Mouse (Mus musculus) liver, adult 2 months (tissue): ENCODE measurements around the gene Tex29. TPM values are rescaled to one million over a fixed set of nuclear protein-coding genes. Genes with fewer than 3 reads are reported as not detected.

ENCODE experiments used
- DNase-seq: peaks from one replicate; pipeline ENCODE4 v3.0.0-alpha.2; 2011; ENCODE audit warnings: low read depth, low spot score; ENCODE audit errors: extremely low read depth
- H3K27ac ChIP-seq: fragments of 200-500 bp; replicated peaks from 2 replicates; pipeline ENCODE4 v1.5.1; 2012; ENCODE audit warnings: low read depth, mild to moderate bottlenecking, control low read depth, inconsistent platforms, low read length; ENCODE audit not compliant: insufficient read depth
- H3K27me3 ChIP-seq: fragments of 200-500 bp; 2 replicates; pipeline ENCODE4 v1.6.1; 2012; ENCODE audit warnings: mild to moderate bottlenecking, moderate library complexity, low read length, inconsistent platforms; ENCODE audit not compliant: control insufficient read depth, insufficient read depth
- H3K36me3 ChIP-seq: fragments of 200-500 bp; 2 replicates; pipeline ENCODE4 v1.6.1; 2012; ENCODE audit warnings: low read length, inconsistent platforms; ENCODE audit not compliant: control insufficient read depth, insufficient read depth
- H3K4me1 ChIP-seq: fragments of 200-500 bp; 2 replicates; pipeline ENCODE4 v1.6.1; 2011; ENCODE audit warnings: low read length; ENCODE audit not compliant: control insufficient read depth, insufficient read depth
- H3K4me3 ChIP-seq: fragments of 200-500 bp; 2 replicates; pipeline ENCODE4 v1.5.1; 2011; ENCODE audit warnings: low read depth, mild to moderate bottlenecking, control low read depth, low read length, moderate library complexity; ENCODE audit not compliant: insufficient read depth
- H3K79me2 ChIP-seq: fragments of 200-500 bp; 2 replicates; pipeline ENCODE4 v1.6.1; 2012; ENCODE audit warnings: inconsistent platforms, mild to moderate bottlenecking, low read length, moderate library complexity; ENCODE audit not compliant: control insufficient read depth, insufficient read depth
- H3K9ac ChIP-seq: fragments of 200-500 bp; 2 replicates; pipeline ENCODE4 v1.6.1; 2012; ENCODE audit warnings: low read depth, mild to moderate bottlenecking, control low read depth, inconsistent platforms, low read length
- CTCF ChIP-seq: fragments of 200-500 bp; IDR thresholded peaks from 2 replicates; pipeline ENCODE4 v1.5.1; 2011; ENCODE audit warnings: low read depth, low read length, control low read depth
- POLR2A ChIP-seq: fragments of 200-500 bp; IDR thresholded peaks from 2 replicates; pipeline ENCODE4 v1.6.1; 2011; ENCODE audit warnings: low read length, control low read depth; ENCODE audit not compliant: insufficient read depth; ENCODE audit errors: extremely low read depth
- WGBS: fragments of 180-500 bp; shearing (Covaris S2); methylation state at CpG from one replicate; pipeline ENCODE4 v1.1.7; 2018; 5-methylcytosine and 5-hydroxymethylcytosine counted together
- polyA plus RNA-seq: library from polyadenylated mRNA; depleted of rRNA; stranded (reverse); fragments of >200 nt; gene quantifications from 2 replicates; pipeline ENCODE4 v1.2.3, GENCODE M21; 2012
- total RNA-seq: library from RNA; depleted of rRNA; stranded (reverse); fragments of >200 nt; gene quantifications from 2 replicates; pipeline ENCODE4 v1.2.3, GENCODE M21; 2014

The Tex29 gene
- total and polyA plus RNA-seq, 2 experiments: not detected

DNA sequence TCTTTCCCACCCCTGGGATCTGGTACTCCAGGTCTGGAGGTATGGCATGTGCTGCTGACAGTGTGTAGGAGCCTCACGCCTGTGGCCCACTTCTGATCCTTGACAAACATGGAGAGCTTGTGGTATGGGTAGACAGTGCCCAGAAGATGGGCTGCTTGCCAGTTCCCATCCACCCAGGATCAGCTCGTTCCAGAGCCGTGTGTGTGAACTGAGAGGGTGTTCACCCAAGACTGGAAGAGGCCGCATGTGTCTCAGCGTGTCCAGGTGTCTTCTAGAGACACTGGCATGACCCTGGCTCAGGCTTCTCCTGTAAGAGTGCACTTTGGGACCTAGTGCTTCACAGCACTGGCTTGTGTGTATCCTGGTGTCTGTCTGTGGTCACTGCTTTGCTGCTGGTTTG lies 29.8 kb upstream of the Tex29 start:
- Histone ChIP-seq H3K4me3 (no peak overlapping the region), H3K4me1 (peaks cover 15% of the 10 kb centered on the region), H3K27me3 (no peaks in the 10 kb centered on the region), H3K27ac (no peak overlapping the region), H3K79me2 (no peaks in the 10 kb centered on the region), H3K36me3 (peaks cover 50% of the 10 kb centered on the region), H3K9ac (no peak overlapping the region)
- no peak for DNase-seq
- TF ChIP-seq POLR2A (no peak), CTCF (no peak)
- WGBS: 80% methylated on average over 5 of the region's 5 CpGs

DNA sequence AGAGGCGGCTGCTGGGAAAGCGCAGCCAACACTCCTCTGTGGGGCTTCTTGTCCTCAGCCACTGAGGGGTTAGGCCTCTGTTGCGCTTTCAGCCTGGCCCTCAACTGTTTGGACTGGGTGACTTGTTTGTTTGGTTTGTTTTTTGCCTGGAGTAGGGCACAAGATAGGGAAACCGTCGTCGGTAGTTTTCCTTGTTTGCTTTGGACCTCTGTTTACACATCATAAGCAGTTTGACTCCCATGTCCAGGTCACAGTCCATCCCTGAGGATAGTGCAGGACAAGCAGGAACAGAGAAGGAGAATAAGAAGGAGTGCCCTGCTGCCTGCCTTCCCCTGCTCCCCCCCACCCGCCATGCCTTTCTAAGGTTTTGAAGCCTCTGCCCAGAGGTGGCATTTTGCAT lies 26.5 kb upstream of the Tex29 start:
- no peak overlapping the region for H3K4me3 ChIP-seq
- H3K27ac ChIP-seq: peak overlapping the region; percentile 57
- no peaks in the 10 kb centered on the region for H3K27me3 ChIP-seq
- DNase-seq: peak; percentile 90
- TF ChIP-seq CTCF (no peak), POLR2A (no peak)
- H3K79me2 ChIP-seq: no peaks in the 10 kb centered on the region
- no peak overlapping the region for H3K9ac ChIP-seq
- H3K36me3 ChIP-seq: peaks cover 48% of the 10 kb centered on the region
- H3K4me1 ChIP-seq: peaks cover 15% of the 10 kb centered on the region
- 24% methylated on average over 7 of the region's 7 CpGs for WGBS

DNA sequence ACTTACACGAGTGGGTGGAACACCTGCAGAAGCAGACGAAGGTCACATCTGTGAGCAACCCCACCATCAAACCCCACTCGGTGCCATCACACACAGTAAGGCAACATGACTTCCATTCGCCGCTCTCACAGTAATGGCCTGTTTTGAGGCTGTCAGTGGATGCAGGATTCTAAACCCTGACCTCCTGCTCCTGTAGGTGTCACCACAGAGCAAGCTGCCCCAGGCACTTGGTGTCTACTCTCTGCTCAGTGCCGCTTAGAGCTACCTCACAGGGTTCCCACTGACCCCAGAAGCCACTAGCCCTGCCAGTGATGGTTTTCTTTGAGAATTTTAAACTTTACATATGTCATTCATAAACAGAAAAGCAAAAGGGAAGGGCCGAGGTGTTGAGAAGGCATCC lies 25.1 kb upstream of the Tex29 start:
- no peak overlapping the region for H3K4me3 ChIP-seq
- no peak overlapping the region for H3K9ac ChIP-seq
- H3K4me1 ChIP-seq: peaks cover 15% of the 10 kb centered on the region
- WGBS: 84% methylated on average over 7 of the region's 7 CpGs
- no peaks in the 10 kb centered on the region for H3K27me3 ChIP-seq
- TF ChIP-seq CTCF (peak; percentile 43), POLR2A (no peak)
- H3K36me3 ChIP-seq: peaks cover 39% of the 10 kb centered on the region
- H3K27ac ChIP-seq: no peak overlapping the region
- DNase-seq: no peak
- no peaks in the 10 kb centered on the region for H3K79me2 ChIP-seq

DNA sequence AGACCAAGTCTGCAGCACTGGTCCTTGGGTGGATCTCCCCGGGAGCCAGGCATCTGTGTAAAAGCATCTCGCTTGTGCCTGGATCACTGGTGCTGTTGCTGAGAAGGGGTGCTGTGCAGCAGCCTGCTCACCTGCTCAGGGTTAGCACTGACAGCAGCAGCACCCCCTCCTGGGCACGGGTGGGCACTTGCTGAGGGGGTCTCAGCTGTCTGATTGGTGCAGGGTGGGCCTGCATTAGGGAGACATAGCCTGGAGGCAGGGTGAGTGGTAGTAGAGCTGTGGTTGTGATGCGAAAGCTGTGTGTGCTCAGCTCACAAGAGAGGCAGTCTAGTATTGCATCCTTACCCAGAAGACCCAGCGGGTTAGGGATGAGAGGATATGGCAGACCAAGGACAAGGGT lies 20.1 kb upstream of the Tex29 start:
- H3K9ac ChIP-seq: no peak overlapping the region
- peaks cover 18% of the 10 kb centered on the region for H3K36me3 ChIP-seq
- no peak for DNase-seq
- no peak overlapping the region for H3K4me3 ChIP-seq
- H3K27ac ChIP-seq: no peak overlapping the region
- WGBS: 96% methylated on average over 5 of the region's 5 CpGs
- H3K27me3 ChIP-seq: no peaks in the 10 kb centered on the region
- no peaks in the 10 kb centered on the region for H3K79me2 ChIP-seq
- H3K4me1 ChIP-seq: no peaks in the 10 kb centered on the region
- TF ChIP-seq CTCF (no peak), POLR2A (no peak)

DNA sequence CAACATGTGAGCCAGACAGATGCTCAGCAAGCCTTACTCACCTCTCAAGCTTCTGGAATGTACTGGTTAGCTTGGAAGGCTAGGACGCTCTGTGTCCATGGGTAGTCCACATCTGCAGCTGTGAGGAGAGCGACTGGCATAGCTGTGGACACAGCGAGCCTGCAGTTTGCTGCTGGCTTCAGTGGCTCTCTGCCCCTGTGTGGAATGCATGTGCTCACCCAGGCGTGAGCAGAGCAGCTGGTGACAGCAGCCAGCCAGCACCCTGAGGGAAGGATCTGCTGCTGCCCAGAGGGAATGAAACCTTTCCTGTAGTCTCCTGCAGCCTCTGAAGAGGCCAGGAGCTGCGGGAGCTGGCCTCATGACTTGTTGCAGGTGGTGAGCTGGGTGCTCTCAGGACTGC lies 19.7 kb upstream of the Tex29 start:
- Histone ChIP-seq H3K79me2 (no peaks in the 10 kb centered on the region), H3K27ac (no peak overlapping the region), H3K9ac (no peak overlapping the region), H3K27me3 (no peaks in the 10 kb centered on the region), H3K4me3 (no peak overlapping the region), H3K4me1 (no peaks in the 10 kb centered on the region), H3K36me3 (peaks cover 16% of the 10 kb centered on the region)
- TF ChIP-seq POLR2A (no peak), CTCF (no peak)
- 96% methylated on average over 5 of the region's 5 CpGs for WGBS
- DNase-seq: no peak

DNA sequence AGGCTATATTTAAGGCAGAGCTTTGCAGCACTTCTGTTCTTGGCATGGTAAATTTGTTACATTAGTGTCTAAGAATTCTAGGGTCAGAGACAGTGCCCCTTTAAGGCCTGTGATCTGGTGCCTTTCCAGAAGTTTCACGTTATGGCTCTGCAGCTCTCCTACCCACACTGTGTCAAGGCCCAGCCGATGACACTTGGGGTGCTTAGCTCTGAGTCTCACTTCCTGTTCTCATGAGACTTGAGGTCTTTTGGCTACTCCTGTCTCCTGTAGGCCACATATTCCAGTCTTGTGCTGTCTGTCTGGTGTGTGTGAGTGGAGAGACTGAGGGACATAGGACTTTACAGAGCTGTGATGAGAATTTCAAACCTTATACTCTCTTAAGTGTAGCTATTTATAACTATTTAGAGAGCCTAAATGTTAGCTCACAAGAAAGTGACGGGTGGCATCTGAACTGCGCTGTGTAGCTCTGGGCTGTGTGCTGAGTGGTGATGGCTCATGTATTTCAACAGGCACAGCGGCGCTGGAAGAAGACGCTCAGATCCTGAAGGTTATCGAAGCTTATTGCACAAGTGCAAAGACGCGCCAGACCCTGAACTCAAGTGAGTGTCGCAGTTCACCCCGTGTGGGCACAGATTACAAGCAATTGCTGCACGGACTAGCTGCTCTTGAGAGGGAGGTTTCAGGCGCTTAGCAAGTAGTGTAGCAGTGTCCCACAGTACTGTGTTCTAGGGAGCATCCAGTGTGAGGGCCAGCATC lies 18.6 kb upstream of the Tex29 start:
- H3K9ac ChIP-seq: no peak overlapping the region

More for the DNA sequence above, 18.6 kb upstream of the Tex29 start:
- Histone ChIP-seq H3K4me3 (no peak overlapping the region), H3K79me2 (no peaks in the 10 kb centered on the region), H3K27ac (no peak overlapping the region), H3K4me1 (no peaks in the 10 kb centered on the region), H3K36me3 (peaks cover 11% of the 10 kb centered on the region), H3K27me3 (no peaks in the 10 kb centered on the region)
- 83% methylated on average over 14 of the region's 14 CpGs for WGBS
- DNase-seq: no peak
- no peak for TF ChIP-seq POLR2A
- no peak for TF ChIP-seq CTCF
